Mouse (Mus musculus) kidney, postnatal 36 days (tissue): Measurements from ENCODE around the gene Hcar1.

Experiments
- DNase-seq, 2 experiments: peaks; one replicate each; pipeline ENCODE4 v3.0.0; 2021 to 2022; ENCODE audit warnings: mixed read lengths in 2 of 2

The Hcar1 gene

DNA sequence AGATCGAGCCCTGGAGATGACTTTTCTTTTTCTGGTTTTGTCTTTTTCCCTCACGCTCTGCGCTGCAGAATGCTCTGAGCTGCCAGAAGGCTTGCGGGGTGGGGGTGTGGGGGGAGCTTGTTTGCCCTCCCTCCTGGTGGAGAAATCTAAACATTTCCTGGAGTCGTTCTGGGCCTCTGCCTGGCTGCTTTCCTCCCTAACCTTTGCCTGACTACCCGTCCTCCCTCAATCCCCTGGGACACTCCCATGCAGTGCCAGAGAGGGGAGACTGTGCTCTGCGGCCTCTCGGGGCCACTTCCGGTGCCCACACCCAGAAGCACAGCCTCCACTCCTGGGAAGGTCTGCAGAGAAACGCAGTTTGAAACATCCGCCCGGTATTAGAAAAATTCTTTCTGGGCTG, at the start of gene Hcar1:
Gene Hcar1 (minus strand): TSS at position 93 of the 400 bp plus-strand sequence.
- peak; percentile 16 to 40 for DNase-seq

DNA sequence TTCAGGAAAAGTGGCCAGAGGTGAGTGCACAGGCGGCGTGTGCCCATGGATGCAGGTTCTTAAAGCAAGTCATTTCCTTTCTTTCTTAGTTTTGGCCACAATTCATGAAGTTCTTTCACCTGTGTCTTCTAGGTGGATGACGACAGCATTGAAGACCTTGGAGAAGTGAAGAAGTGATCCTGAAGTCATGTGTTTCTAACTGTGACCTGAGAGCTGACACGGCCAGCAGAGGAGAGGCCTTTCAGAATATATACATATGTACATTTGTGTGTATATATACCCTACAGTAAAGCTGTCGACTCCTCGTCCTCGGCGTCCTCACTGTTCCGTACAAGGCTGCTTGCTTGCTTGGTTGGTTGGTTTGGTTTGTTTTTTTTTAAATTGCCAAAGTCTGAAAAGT, 47.3 kb upstream of the Hcar1 start, which contains the start of gene Gm43518:
Gene Gm43518 (plus strand): TSS at position 301 of the 400 bp plus-strand sequence.
- DNase-seq = no peak

DNA sequence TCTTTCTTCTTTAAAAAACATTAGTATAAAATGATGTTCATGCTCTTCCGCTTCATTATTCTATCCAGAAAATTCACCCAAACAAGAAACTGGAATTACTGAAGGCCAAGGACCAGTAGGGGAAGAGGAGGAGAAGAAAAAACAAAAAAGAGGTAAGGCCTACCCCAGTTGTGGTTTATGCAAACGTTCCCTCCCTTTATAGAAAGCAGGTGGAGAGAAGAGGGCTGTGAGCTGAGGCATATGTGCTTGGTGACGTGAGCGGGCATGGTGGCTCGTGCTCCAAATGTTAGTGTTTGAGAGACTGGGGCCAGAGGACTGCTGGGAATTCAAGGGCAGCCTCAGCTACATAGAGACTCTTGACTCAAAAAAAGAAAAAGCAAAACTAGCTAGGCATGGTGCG, 42.3 kb upstream of the Hcar1 start:
- no peak for DNase-seq

GRCm38 (mm10) chr5:123914852-123915251, 35.0 kb upstream of the Hcar1 start:
- DNase-seq = no peak

- DNase-seq = no peak
These were observed 27.8 kb upstream of the Hcar1 start for GRCm38 (mm10) chr5:123907631-123907977.

DNA sequence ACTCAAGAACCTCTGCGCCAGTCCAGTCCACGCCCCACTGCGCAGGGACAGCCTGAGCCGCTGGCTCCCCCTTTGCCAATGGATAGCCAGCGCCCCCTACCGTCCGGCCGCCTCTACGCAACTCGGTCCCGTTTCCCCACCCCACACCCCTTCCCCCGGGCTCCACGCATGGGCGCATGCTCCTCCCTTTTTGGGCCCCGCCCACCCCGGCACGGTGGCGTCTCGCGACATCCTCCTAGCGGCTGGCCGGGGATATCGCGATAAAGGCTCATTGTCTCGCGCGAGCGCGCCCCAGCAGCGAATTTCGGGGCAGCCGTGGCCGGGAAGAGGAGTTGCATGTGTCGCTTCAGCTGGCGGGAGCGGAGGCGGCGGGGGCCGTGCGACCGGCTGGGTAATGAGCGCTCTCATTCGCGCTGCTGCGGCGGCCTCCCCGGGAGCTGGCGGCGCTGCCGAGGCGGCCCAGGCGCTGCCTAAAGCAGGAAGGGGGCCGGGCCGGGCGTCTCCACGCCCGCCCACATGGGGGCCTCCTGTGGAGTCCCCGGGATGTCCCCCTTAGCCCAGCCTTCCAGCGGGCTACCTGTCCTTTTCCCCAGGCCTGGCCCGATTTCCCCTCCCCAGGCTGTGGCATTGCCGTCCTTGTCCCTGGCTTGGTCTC, 27.3 kb upstream of the Hcar1 start, which contains the start of gene Denr:
Gene Denr (plus strand): TSS at position 200 of the 655 bp plus-strand sequence.
- peak; percentile 98 to 100 for DNase-seq

- DNase-seq = no peak
These were observed 26.5 kb upstream of the Hcar1 start for GRCm38 (mm10) chr5:123906146-123906975.

DNA sequence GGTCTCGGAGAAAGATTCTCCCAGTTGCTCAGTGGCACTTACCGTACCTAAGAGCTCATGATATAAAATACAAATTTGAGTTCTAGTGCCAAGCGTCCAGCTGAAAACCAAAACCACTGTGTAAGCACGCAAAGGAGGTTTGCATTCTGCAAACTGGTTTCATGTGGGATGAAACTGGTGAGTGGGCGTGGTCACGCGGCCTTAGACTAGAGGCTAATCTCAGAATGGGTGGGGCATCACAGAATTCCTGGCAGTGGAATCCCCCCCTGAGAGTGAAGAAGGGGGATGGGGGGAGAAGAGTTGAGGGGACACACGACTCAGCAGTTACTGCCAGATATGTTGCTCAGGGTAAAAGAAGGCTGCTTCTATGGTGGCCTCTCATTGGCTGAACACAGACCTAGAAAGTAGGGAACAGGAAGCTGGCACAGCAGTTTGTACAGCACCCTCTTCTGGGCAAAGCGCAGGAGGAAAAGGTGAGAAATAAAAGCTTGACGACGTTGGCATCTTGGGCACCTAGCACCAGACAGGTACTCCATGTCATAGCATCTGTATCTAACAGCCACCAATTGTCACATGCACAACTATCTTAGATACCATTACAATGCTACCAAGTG, 24.3 kb upstream of the Hcar1 start:
- peak in 1 of 2 experiments; percentile 13 for DNase-seq

GRCm38 (mm10) chr5:123897352-123897751, 17.5 kb upstream of the Hcar1 start:
- DNase-seq = no peak

- no peak for DNase-seq
These were observed 16.6 kb upstream of the Hcar1 start for GRCm38 (mm10) chr5:123896395-123896794.

DNA sequence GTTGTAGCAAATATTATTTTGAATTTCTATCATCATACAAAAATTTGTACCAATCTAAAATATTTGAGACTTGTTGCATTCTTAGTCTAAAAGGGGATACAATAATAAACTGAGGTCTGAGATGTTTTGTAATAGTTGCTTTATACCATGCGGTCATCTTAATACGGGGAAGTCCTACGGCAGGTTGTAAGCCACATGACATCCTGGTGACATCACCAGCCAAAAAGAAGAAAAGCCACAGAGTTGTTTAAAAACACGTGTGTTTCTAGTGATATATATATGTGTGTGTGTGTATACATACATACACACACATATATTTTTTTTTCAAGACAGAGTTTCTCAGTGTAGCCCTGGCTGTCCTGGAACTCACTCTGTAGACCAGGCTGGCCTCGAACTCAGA, 13.7 kb upstream of the Hcar1 start:
- DNase-seq = no peak

- DNase-seq = peak in 1 of 2 experiments; percentile 52
These were observed 11.8 kb upstream of the Hcar1 start for GRCm38 (mm10) chr5:123891669-123892068.

DNA sequence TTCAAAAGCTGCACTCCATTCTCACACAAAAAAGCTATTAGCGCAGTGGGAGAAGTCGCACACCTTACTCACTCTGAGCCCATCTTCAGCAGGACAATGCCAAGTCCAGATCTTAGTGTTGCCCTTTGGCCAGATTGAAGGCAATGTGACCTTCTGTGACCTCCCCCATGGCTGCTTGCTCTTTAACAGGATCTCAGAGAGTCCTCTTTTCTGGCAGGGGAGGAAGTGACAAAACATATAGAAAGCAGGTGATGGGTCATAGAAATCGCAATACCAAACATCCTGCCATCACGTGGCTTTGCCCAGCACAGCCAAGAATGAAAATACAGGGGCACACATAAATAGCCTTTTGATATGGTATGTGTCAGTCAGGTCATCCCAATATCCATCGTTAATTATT, 11.2 kb upstream of the Hcar1 start:
- DNase-seq = no peak

- DNase-seq = no peak
These were observed 10.5 kb upstream of the Hcar1 start for GRCm38 (mm10) chr5:123890312-123890711.

- no peak for DNase-seq
These were observed 6.5 kb upstream of the Hcar1 start for GRCm38 (mm10) chr5:123886365-123886764.

- no peak for DNase-seq
These were observed 4.5 kb upstream of the Hcar1 start for GRCm38 (mm10) chr5:123884332-123884731.

- no peak for DNase-seq
These were observed 4.1 kb upstream of the Hcar1 start for GRCm38 (mm10) chr5:123883891-123884290.

GRCm38 (mm10) chr5:123880778-123881177, 958 bp upstream of the Hcar1 start:
- DNase-seq = no peak

GRCm38 (mm10) chr5:123878056-123878455, 1.8 kb downstream of the Hcar1 start:
- DNase-seq = peak in 1 of 2 experiments; percentile 18

- DNase-seq = no peak
These were observed 5.6 kb downstream of the Hcar1 start for GRCm38 (mm10) chr5:123874177-123874576.

DNA sequence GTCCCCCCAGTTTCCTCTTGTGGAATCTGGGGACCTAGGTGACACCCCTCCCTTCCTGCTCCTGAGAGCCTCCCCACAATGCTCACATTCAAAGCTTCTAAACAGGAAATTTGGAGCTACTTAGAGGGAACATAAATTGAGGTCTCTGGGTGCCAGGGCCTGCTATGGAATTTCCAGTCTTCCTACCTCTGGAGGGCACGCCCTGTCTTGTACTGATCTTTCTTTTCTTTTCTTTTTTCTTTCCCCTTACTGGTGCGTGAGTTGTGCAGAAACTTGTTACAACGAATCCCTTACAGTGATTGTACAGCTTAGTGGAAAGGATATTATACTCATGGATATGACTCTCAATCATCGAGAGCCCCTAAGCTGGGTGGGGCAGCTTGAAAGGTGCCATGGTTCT, 10.2 kb downstream of the Hcar1 start:
- no peak for DNase-seq

- DNase-seq = no peak
These were observed 13.4 kb downstream of the Hcar1 start for GRCm38 (mm10) chr5:123866457-123866856.

- DNase-seq = no peak
These were observed 14.5 kb downstream of the Hcar1 start, which contains the start of gene Hcar2 for GRCm38 (mm10) chr5:123865365-123865764. Gene Hcar2, minus strand, starts transcription at chr5:123865499.

DNA sequence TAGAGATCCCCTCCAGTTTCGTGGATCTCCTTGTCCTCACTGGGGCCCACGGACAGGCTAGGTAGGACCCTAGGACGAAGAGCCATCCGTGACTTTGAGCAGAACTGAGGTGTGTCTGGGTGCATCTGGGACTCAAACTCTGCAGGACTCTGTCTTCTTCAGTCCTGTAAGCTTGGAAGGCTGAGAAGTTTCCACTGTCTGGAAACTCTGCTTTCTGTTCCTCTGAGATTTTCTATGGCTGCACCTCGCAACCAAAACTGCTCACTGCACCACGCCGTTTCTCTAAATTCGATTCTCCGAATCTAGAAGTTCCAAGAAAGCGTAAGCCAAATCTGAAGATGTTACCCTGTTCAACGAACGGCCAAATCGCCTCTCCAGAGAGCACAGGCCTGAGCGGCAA, 15.9 kb downstream of the Hcar1 start:
- DNase-seq = no peak
